Mouse (Mus musculus): ENCODE measurements around the gene Macf1.

GRCm38 (mm10) chr4:123411006-123411731 lies 273.0 kb downstream of the Macf1 start:
- TF ChIP-seq CTCF (IDR thresholded peaks at IDR 0.05; ENCODE audit: low read depth, low read length), result no peak
- TF ChIP-seq POLR2AphosphoS5 (IDR thresholded peaks at IDR 0.05; ENCODE audit: insufficient replicate concordance, low read depth, low read length), result no peak
- TF ChIP-seq TAL1 (conservative IDR thresholded peaks at IDR 0.05; ENCODE audit: low read depth, low read length), result no peak
- no peak for TF ChIP-seq GATA2 (IDR thresholded peaks at IDR 0.05; ENCODE audit: borderline replicate concordance, low read depth, low read length)
